Comparison of ENCODE assay signal across 21 mouse cellular contexts in the genomic region with DNA sequence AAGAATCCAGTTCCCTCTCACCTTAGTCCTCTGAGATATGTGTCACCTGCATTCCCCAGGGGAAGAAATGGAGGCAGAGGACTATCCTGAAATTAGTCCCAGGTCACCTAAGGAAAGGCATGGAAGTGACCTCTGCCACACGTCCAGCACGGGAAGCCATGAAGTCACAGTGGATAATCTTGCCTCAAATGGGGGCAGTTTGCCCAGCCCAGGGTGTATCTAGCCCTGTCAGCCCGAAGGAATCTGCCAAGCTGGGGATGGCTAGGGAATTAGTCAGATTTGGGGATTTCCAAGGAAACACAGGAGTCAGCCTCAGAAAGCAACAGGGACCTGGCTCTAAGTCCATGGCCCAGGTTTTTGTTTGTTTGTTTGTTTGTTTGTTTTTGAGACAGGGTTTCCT. TPM values are rescaled to one million over a fixed set of nuclear protein-coding genes. Genes with fewer than 3 reads are reported as not detected.
DNase-seq lines count a peak whose midpoint lies in the region; TF ChIP-seq lines count a peak whose summit lies in the region.
"Had no signal": no experiment of that assay in that cellular context is flagged by ENCODE, and none has a peak within 500 bp of the region (broad histone marks: within the 10 kb centered on the region; RNA-seq: fewer than 3 reads in every experiment).

No protein-coding gene starts in this region.

- WGBS in spleen, adult 2 months, result 79% methylated on average over 3 of the region's 3 CpGs

- H3K4me1 ChIP-seq in spleen, adult 2 months (ENCODE audit: control insufficient read depth, insufficient read depth, insufficient read length), result peaks cover 29% of the 10 kb centered on the region; the same call in 1 of the 2 replicates

- DNase-seq in adrenal gland, adult 2 months, result peak; percentile 71
- DNase-seq in adrenal gland, postnatal 4 days (ENCODE audit: low spot score in 2 of 2), result no peak
- DNase-seq in spleen, adult 2 months (ENCODE audit: low read depth in 1 of 2, low spot score in 2 of 2), result no peak
- DNase-seq in spleen, postnatal 10 days (ENCODE audit: low spot score in 2 of 2), result no peak
- peak; percentile 46 to 59 for DNase-seq in adrenal gland, postnatal 36 days
- DNase-seq in gastrocnemius, postnatal 36 days, result no peak
- DNase-seq in lung, adult 18-20 months, result no peak
- DNase-seq in neural tube, embryonic 10.5 days (ENCODE audit: extremely low spot score, low spot score), result no peak
- DNase-seq: cerebellum, adult 2 months; cerebellum, postnatal 25 days; embryo, embryonic 11 days; kidney, adult 2 months; kidney, postnatal 10 days; right cerebral cortex, postnatal 14 days; spleen, adult 18-20 months; thymus, postnatal 25 days had no signal

- no peaks in the 10 kb centered on the region for H3K27me3 ChIP-seq in spleen, adult 2 months (ENCODE audit: control insufficient read depth, insufficient read depth, low read length)
- H3K27me3 ChIP-seq: CH12.LX; embryonic facial prominence, embryonic 13.5 days; forebrain, embryonic 15.5 days had no signal

- no peak overlapping the region for H3K4me3 ChIP-seq in spleen, adult 2 months (ENCODE audit: extremely low read depth, insufficient read depth, insufficient read length)
- H3K4me3 ChIP-seq: embryonic facial prominence, embryonic 13.5 days; forebrain, embryonic 15.5 days; hindbrain, embryonic 15.5 days; limb, embryonic 10.5 days had no signal

- no peaks in the 10 kb centered on the region for H3K36me3 ChIP-seq in spleen, adult 2 months (ENCODE audit: control insufficient read depth, insufficient read depth, low read length)
- H3K36me3 ChIP-seq: embryonic facial prominence, embryonic 13.5 days; forebrain, embryonic 15.5 days; hindbrain, embryonic 15.5 days; limb, embryonic 10.5 days had no signal

- no peak for TF ChIP-seq CTCF in spleen, adult 2 months (IDR thresholded peaks at IDR 0.05; ENCODE audit: extremely low read depth, insufficient read depth, insufficient read length, insufficient replicate concordance)

- no peak for TF ChIP-seq POLR2A in spleen, adult 2 months (IDR thresholded peaks at IDR 0.05; ENCODE audit: low read depth, low read length)

- intact Hi-C loops in gastrocnemius, postnatal 36 days (cut with DNase I), result no loop called here

- H3K27ac ChIP-seq in spleen, adult 2 months (ENCODE audit: insufficient read depth, low read length), result peak overlapping the region; percentile 39; the same call in 1 of the 2 replicates
- H3K27ac ChIP-seq: embryonic facial prominence, embryonic 13.5 days; forebrain, embryonic 15.5 days; hindbrain, embryonic 15.5 days; limb, embryonic 10.5 days had no signal

RNA-seq across cellular contexts. Expression of gene Sbno2, which starts 1.2 kb away (rescaled TPM):
- total RNA-seq in adrenal gland, adult 2 months (2021), result 10 to 100 TPM; 38.5 to 59.3 TPM
- 102 and 120 TPM in 2 replicates for polyA plus RNA-seq in adrenal gland, adult 2 months (2012; rRNA removed)
- 10 to 100 TPM; 51.7 to 53.2 TPM for total RNA-seq in adrenal gland, postnatal 4 days (2021)
- polyA plus RNA-seq in spleen, adult 2 months (2012; rRNA removed), result 95.0 and 122 TPM in 2 replicates
- total RNA-seq in adrenal gland, postnatal 36 days (2021), result 10 to 100 TPM; 49.3 to 51.3 TPM
- total RNA-seq in gastrocnemius, postnatal 36 days (2021), result 1 to 10 TPM; 4.5 to 7.3 TPM

RNA-seq across cellular contexts. Expression of gene Stk11, which starts 11.4 kb away (rescaled TPM):
- total RNA-seq in adrenal gland, adult 2 months (2021), result 100 to 1,000 TPM; 153 to 156 TPM
- polyA plus RNA-seq in adrenal gland, adult 2 months (2012; rRNA removed), result 151 and 159 TPM in 2 replicates
- total RNA-seq in adrenal gland, postnatal 4 days (2021), result 100 to 1,000 TPM; 130 to 139 TPM
- polyA plus RNA-seq in spleen, adult 2 months (2012; rRNA removed), result 120 and 144 TPM in 2 replicates
- total RNA-seq in adrenal gland, postnatal 36 days (2021), result 100 to 1,000 TPM; 146 to 149 TPM
- 100 to 1,000 TPM; 120 to 135 TPM for total RNA-seq in gastrocnemius, postnatal 36 days (2021)

RNA-seq across cellular contexts. Expression of gene Atp5d, which starts 34.3 kb away (rescaled TPM):
- total RNA-seq in adrenal gland, adult 2 months (2021), result 100 to 1,000 TPM; 654 to 778 TPM
- 5,895 and 6,727 TPM in 2 replicates for polyA plus RNA-seq in adrenal gland, adult 2 months (2012; rRNA removed)
- total RNA-seq in adrenal gland, postnatal 4 days (2021), result 100 to 1,000 TPM; 401 to 425 TPM
- polyA plus RNA-seq in spleen, adult 2 months (2012; rRNA removed), result 592 and 782 TPM in 2 replicates
- total RNA-seq in adrenal gland, postnatal 36 days (2021), result 100 to 1,000 TPM; 561 to 735 TPM
- 100 to 1,000 TPM; 600 to 616 TPM for total RNA-seq in gastrocnemius, postnatal 36 days (2021)

RNA-seq across cellular contexts. Expression of gene Cbarp, which starts 36.5 kb away (rescaled TPM):
- 100 to 1,000 TPM in 1 of 2 experiments, 10 to 100 TPM in 1; 74.5 to 118 TPM for total RNA-seq in adrenal gland, adult 2 months (2021)
- polyA plus RNA-seq in adrenal gland, adult 2 months (2012; rRNA removed), result 84.3 and 84.6 TPM in 2 replicates
- total RNA-seq in adrenal gland, postnatal 4 days (2021), result 10 to 100 TPM; 49.1 to 72.7 TPM
- polyA plus RNA-seq in spleen, adult 2 months (2012; rRNA removed), result 11.9 and 13.4 TPM in 2 replicates
- total RNA-seq in adrenal gland, postnatal 36 days (2021), result 100 to 1,000 TPM in 1 of 2 experiments, 10 to 100 TPM in 1; 57.5 to 205 TPM
- total RNA-seq in gastrocnemius, postnatal 36 days (2021), result 1 to 10 TPM; 1.4 to 2.1 TPM

RNA-seq across cellular contexts. Expression of gene Midn, which starts 43.9 kb away (rescaled TPM):
- 100 to 1,000 TPM in 1 of 2 experiments, 10 to 100 TPM in 1; 75.8 to 115 TPM for total RNA-seq in adrenal gland, adult 2 months (2021)
- 233 and 269 TPM in 2 replicates for polyA plus RNA-seq in adrenal gland, adult 2 months (2012; rRNA removed)
- total RNA-seq in adrenal gland, postnatal 4 days (2021), result 100 to 1,000 TPM; 113 to 124 TPM
- 128 and 157 TPM in 2 replicates for polyA plus RNA-seq in spleen, adult 2 months (2012; rRNA removed)
- total RNA-seq in adrenal gland, postnatal 36 days (2021), result 100 to 1,000 TPM; 104 to 188 TPM
- total RNA-seq in gastrocnemius, postnatal 36 days (2021), result 10 to 100 TPM; 37.6 to 49.3 TPM

Comparison
In these comparisons a context has a peak if more than half of its experiments do, and no peak if none do; other contexts are left out.
1. DNase-seq: peak in adrenal gland, adult 2 months (single experiment) and adrenal gland, postnatal 36 days (2 of 2); none in adrenal gland, postnatal 4 days (0 of 2), spleen, adult 2 months (0 of 2), spleen, postnatal 10 days (0 of 2), gastrocnemius, postnatal 36 days (0 of 2), lung, adult 18-20 months (0 of 2) and neural tube, embryonic 10.5 days (single experiment).
2. RNA of gene Sbno2, which starts 1.2 kb away (total RNA-seq): 38.5 to 59.3 TPM in adrenal gland, adult 2 months, 51.7 to 53.2 TPM in adrenal gland, postnatal 4 days and 49.3 to 51.3 TPM in adrenal gland, postnatal 36 days; 4.5 to 7.3 TPM in gastrocnemius, postnatal 36 days; every median in the first group is over 4 times any median in the second.